In the genomic region with DNA sequence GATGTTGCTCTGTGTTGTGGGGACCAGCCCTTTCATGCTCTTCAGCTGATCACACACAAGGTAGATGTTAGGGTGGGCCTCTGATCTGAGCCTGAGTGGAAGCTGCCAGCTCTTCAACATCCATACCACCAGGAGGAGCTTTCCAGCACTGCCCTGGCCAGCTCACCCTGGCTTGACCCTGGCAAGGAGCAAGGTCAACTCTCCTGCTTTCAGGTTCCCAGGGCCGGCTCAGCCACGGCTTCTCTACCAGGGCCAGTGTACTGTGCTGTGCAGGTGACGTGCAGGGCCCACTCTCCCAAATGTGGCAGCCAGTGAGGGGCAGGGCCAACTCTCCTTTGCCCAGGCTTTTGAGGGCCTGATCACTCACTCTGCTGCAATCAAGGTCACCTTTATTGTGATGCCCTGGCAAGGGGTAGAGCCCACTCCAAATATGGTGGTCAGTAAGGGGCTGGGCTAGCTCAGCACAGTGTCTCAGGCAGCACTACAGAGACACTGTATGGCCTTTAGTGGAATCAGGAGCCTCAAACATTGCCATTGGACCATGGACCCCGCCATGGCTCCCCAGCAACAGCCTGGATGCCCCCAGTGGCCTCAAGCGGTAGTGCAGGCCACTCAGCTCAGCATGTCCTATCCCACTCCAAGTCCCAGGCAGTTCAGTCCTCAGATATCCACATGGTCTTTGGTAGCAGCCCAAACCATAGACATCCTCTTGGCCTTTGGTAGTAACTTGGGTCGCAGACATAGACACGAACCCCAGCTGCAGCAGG, we compare ENCODE assay signal across 8 mouse cellular contexts. TPM values are rescaled to one million over a fixed set of nuclear protein-coding genes. Genes with fewer than 3 reads are reported as not detected.
DNase-seq lines count a peak whose midpoint lies in the region; TF ChIP-seq lines count a peak whose summit lies in the region.

No protein-coding gene starts in this region.

- DNase-seq in adrenal gland, adult 2 months: peak; percentile 50
- DNase-seq in adrenal gland, postnatal 4 days (ENCODE audit: low spot score in 2 of 2): no peak
- no peak for DNase-seq in left cerebral cortex, adult 2 months (ENCODE audit: extremely low spot score in 1 of 2, low spot score in 2 of 2)
- DNase-seq in left cerebral cortex, postnatal 14 days (ENCODE audit: low spot score in 2 of 2): no peak
- DNase-seq in c-Kit-positive CD71-positive TER-119-positive erythroid progenitor cells, embryonic 14.5 days (ENCODE audit: low spot score): peak; percentile 27
- peak; percentile 32 for DNase-seq in lung, postnatal 10 days
- peak; percentile 51 for DNase-seq in thymus, postnatal 14 days
- no peak for DNase-seq in right cerebral cortex, postnatal 25 days

- no peak overlapping the region for H3K27ac ChIP-seq in left cerebral cortex, adult 2 months

- TF ChIP-seq CTCF in left cerebral cortex, adult 2 months (IDR thresholded peaks at IDR 0.05): peak; percentile 69

- intact Hi-C loops in left cerebral cortex, adult 2 months (cut with DNase I): no loop called here
- intact Hi-C loops in left cerebral cortex, postnatal 14 days (cut with DNase I): no loop called here

- H3K4me3 ChIP-seq in left cerebral cortex, adult 2 months: no peak overlapping the region

RNA-seq across cellular contexts. Expression of a gene that starts 24.0 kb away (rescaled TPM):
- total RNA-seq in adrenal gland, adult 2 months (2021): 1 to 10 TPM in 1 of 2 experiments, under 1 TPM in 1; 0.89 to 1.9 TPM
- polyA plus RNA-seq in adrenal gland, adult 2 months (2012; rRNA removed): 3.6 and 4.2 TPM in 2 replicates
- 1 to 10 TPM; 1.7 to 2.7 TPM for total RNA-seq in adrenal gland, postnatal 4 days (2021)
- under 1 TPM; 0.28 to 0.43 TPM for total RNA-seq in left cerebral cortex, adult 2 months (2021)
- total RNA-seq in left cerebral cortex, postnatal 14 days (2021): 1 to 10 TPM; 1.1 to 1.3 TPM

Comparison
In these comparisons a context has a peak if more than half of its experiments do, and no peak if none do; other contexts are left out.
1. DNase-seq: peak in adrenal gland, adult 2 months (single experiment), c-Kit-positive CD71-positive TER-119-positive erythroid progenitor cells, embryonic 14.5 days (single experiment), lung, postnatal 10 days (single experiment) and thymus, postnatal 14 days (single experiment); none in adrenal gland, postnatal 4 days (0 of 2), left cerebral cortex, adult 2 months (0 of 2), left cerebral cortex, postnatal 14 days (0 of 2) and right cerebral cortex, postnatal 25 days (single experiment).